Mouse (Mus musculus): Measurements from ENCODE around the gene Lhfpl5. TPM values are rescaled to one million over a fixed set of nuclear protein-coding genes. Genes with fewer than 3 reads are reported as not detected.

The Lhfpl5 gene
- polyA plus RNA-seq, 1 experiment, result 0.04 TPM

- H3K36me3 ChIP-seq (ENCODE audit: control insufficient read depth, insufficient read depth), result no peaks in the 10 kb centered on the region
- H3K4me3 ChIP-seq, result peak within 1 kb of the TSS; percentile 56
- H3K79me2 ChIP-seq (ENCODE audit: control insufficient read depth, insufficient read depth), result peaks cover 46% of the 10 kb centered on the region
- peak within 1 kb of the TSS; percentile 84 for H3ac ChIP-seq (ENCODE audit: control insufficient read depth, insufficient read length)
- TF ChIP-seq TCF3 (IDR thresholded peaks at IDR 0.05; ENCODE audit: insufficient read length, low read depth) (no peak), MYOD1 (IDR thresholded peaks at IDR 0.05; ENCODE audit: control insufficient read depth in 1 of 3, insufficient read length in 2 of 3, low read depth in 2 of 3) (peak in 2 of 3 experiments; percentile 68 to 77), MAX (IDR thresholded peaks at IDR 0.05; ENCODE audit: low read depth) (no peak), USF1 (IDR thresholded peaks at IDR 0.05; ENCODE audit: low read depth) (no peak), E2F4 (IDR thresholded peaks at IDR 0.05; ENCODE audit: insufficient read depth) (peak; percentile 15), REST (IDR thresholded peaks at IDR 0.05; ENCODE audit: insufficient read depth, insufficient read length) (no peak), POLR2AphosphoS2 (IDR thresholded peaks at IDR 0.05; ENCODE audit: insufficient read length, low read depth) (peak; percentile 90), POLR2A (IDR thresholded peaks at IDR 0.05; ENCODE audit: insufficient read length, low read depth) (peak; percentile 85), SRF (IDR thresholded peaks at IDR 0.05; ENCODE audit: control insufficient read depth, insufficient read length, low read depth) (no peak), TCF12 (IDR thresholded peaks at IDR 0.05; ENCODE audit: insufficient read depth, poor library complexity, severe bottlenecking) (no peak), MYOG (IDR thresholded peaks at IDR 0.05; ENCODE audit: control insufficient read depth in 1 of 3, insufficient read depth in 1 of 3, insufficient read length in 2 of 3, low read depth in 2 of 3) (peak in 2 of 3 experiments; percentile 32 to 60), CEBPB (IDR thresholded peaks at IDR 0.05; ENCODE audit: insufficient read depth, poor library complexity, severe bottlenecking) (no peak)
- peak within 1 kb of the TSS; percentile 98 for H3K4me2 ChIP-seq (ENCODE audit: low read depth)
- no peaks in the 10 kb centered on the region for H3K27me3 ChIP-seq (ENCODE audit: control insufficient read depth, insufficient read depth, insufficient read length)
Observed at GRCm38 (mm10) chr17:28622300-28622759, 46.9 kb downstream of the Lhfpl5 start, which contains the start of gene Srpk1. Gene Srpk1, minus strand, starts transcription at chr17:28622709.

GRCm38 (mm10) chr17:28624841-28625240 lies 49.4 kb downstream of the Lhfpl5 start:
- H3K4me3 ChIP-seq, result no peak overlapping the region
- peaks cover 21% of the 10 kb centered on the region for H3K79me2 ChIP-seq (ENCODE audit: control insufficient read depth, insufficient read depth)
- H3ac ChIP-seq (ENCODE audit: control insufficient read depth, insufficient read length), result no peak overlapping the region
- H3K36me3 ChIP-seq (ENCODE audit: control insufficient read depth, insufficient read depth), result no peaks in the 10 kb centered on the region
- no peak overlapping the region for H3K4me2 ChIP-seq (ENCODE audit: low read depth)
- TF ChIP-seq TCF3 (IDR thresholded peaks at IDR 0.05; ENCODE audit: insufficient read length, low read depth), result no peak
- H3K27me3 ChIP-seq (ENCODE audit: control insufficient read depth, insufficient read depth, insufficient read length), result no peaks in the 10 kb centered on the region

GRCm38 (mm10) chr17:28625327-28625726 lies 49.9 kb downstream of the Lhfpl5 start:
- Histone ChIP-seq H3K4me2 (ENCODE audit: low read depth) (no peak overlapping the region), H3K79me2 (ENCODE audit: control insufficient read depth, insufficient read depth) (peaks cover 16% of the 10 kb centered on the region), H3K36me3 (ENCODE audit: control insufficient read depth, insufficient read depth) (no peaks in the 10 kb centered on the region), H3ac (ENCODE audit: control insufficient read depth, insufficient read length) (no peak overlapping the region), H3K4me3 (no peak overlapping the region), H3K27me3 (ENCODE audit: control insufficient read depth, insufficient read depth, insufficient read length) (no peaks in the 10 kb centered on the region)
- TF ChIP-seq TCF3 (IDR thresholded peaks at IDR 0.05; ENCODE audit: insufficient read length, low read depth) (no peak), POLR2A (IDR thresholded peaks at IDR 0.05; ENCODE audit: insufficient read length, low read depth) (no peak), SRF (IDR thresholded peaks at IDR 0.05; ENCODE audit: control insufficient read depth, insufficient read length, low read depth) (no peak), MYOD1 (IDR thresholded peaks at IDR 0.05; ENCODE audit: control insufficient read depth in 1 of 3, insufficient read length in 2 of 3, low read depth in 2 of 3) (no peak), USF1 (IDR thresholded peaks at IDR 0.05; ENCODE audit: low read depth) (no peak), CEBPB (IDR thresholded peaks at IDR 0.05; ENCODE audit: insufficient read depth, poor library complexity, severe bottlenecking) (no peak), TCF12 (IDR thresholded peaks at IDR 0.05; ENCODE audit: insufficient read depth, poor library complexity, severe bottlenecking) (no peak), MAX (IDR thresholded peaks at IDR 0.05; ENCODE audit: low read depth) (no peak), POLR2AphosphoS2 (IDR thresholded peaks at IDR 0.05; ENCODE audit: insufficient read length, low read depth) (no peak), E2F4 (IDR thresholded peaks at IDR 0.05; ENCODE audit: insufficient read depth) (no peak), MYOG (IDR thresholded peaks at IDR 0.05; ENCODE audit: control insufficient read depth in 1 of 3, insufficient read depth in 1 of 3, insufficient read length in 2 of 3, low read depth in 2 of 3) (no peak), REST (IDR thresholded peaks at IDR 0.05; ENCODE audit: insufficient read depth, insufficient read length) (no peak)

DNA sequence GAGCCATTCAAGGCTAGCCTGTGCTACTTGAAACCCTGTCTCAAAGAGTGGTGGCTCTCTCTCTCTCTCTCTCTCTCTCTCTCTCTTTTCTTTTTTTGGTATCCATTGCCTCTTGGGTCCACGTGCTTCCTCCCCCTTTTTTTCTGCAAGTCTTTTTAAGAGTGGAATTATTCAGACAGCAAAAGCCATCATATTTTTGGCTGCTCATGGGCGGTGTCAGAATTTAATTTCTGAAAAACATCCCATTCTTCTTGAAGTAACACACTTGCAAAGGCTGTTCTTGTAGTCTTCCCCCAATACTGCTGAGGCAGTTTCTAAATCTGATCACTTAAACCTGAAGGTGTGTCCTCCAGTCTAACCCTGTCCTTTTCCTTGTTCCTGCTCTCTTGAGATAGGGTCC lies 51.5 kb downstream of the Lhfpl5 start:
- no peaks in the 10 kb centered on the region for H3K27me3 ChIP-seq (ENCODE audit: control insufficient read depth, insufficient read depth, insufficient read length)
- no peaks in the 10 kb centered on the region for H3K36me3 ChIP-seq (ENCODE audit: control insufficient read depth, insufficient read depth)
- H3K4me3 ChIP-seq, result no peak overlapping the region
- H3K4me2 ChIP-seq (ENCODE audit: low read depth), result no peak overlapping the region
- no peak overlapping the region for H3ac ChIP-seq (ENCODE audit: control insufficient read depth, insufficient read length)
- peaks cover under 1% of the 10 kb centered on the region for H3K79me2 ChIP-seq (ENCODE audit: control insufficient read depth, insufficient read depth)
- TF ChIP-seq USF1 (IDR thresholded peaks at IDR 0.05; ENCODE audit: low read depth) (no peak), MYOG (IDR thresholded peaks at IDR 0.05; ENCODE audit: control insufficient read depth in 1 of 3, insufficient read depth in 1 of 3, insufficient read length in 2 of 3, low read depth in 2 of 3) (no peak), SRF (IDR thresholded peaks at IDR 0.05; ENCODE audit: control insufficient read depth, insufficient read length, low read depth) (no peak), POLR2AphosphoS2 (IDR thresholded peaks at IDR 0.05; ENCODE audit: insufficient read length, low read depth) (no peak), TCF3 (IDR thresholded peaks at IDR 0.05; ENCODE audit: insufficient read length, low read depth) (no peak), REST (IDR thresholded peaks at IDR 0.05; ENCODE audit: insufficient read depth, insufficient read length) (no peak)

- Histone ChIP-seq H3K4me2 (ENCODE audit: low read depth) (no peak overlapping the region), H3K36me3 (ENCODE audit: control insufficient read depth, insufficient read depth) (no peaks in the 10 kb centered on the region), H3ac (ENCODE audit: control insufficient read depth, insufficient read length) (no peak overlapping the region), H3K27me3 (ENCODE audit: control insufficient read depth, insufficient read depth, insufficient read length) (peaks cover 12% of the 10 kb centered on the region), H3K79me2 (ENCODE audit: control insufficient read depth, insufficient read depth) (no peaks in the 10 kb centered on the region), H3K4me3 (no peak overlapping the region)
- TF ChIP-seq USF1 (IDR thresholded peaks at IDR 0.05; ENCODE audit: low read depth) (no peak), MAX (IDR thresholded peaks at IDR 0.05; ENCODE audit: low read depth) (no peak), TCF12 (IDR thresholded peaks at IDR 0.05; ENCODE audit: insufficient read depth, poor library complexity, severe bottlenecking) (no peak), MYOG (IDR thresholded peaks at IDR 0.05; ENCODE audit: control insufficient read depth in 1 of 3, insufficient read depth in 1 of 3, insufficient read length in 2 of 3, low read depth in 2 of 3) (no peak), MYOD1 (IDR thresholded peaks at IDR 0.05; ENCODE audit: control insufficient read depth in 1 of 3, insufficient read length in 2 of 3, low read depth in 2 of 3) (no peak), TCF3 (IDR thresholded peaks at IDR 0.05; ENCODE audit: insufficient read length, low read depth) (no peak)
Observed at GRCm38 (mm10) chr17:28628248-28629124, 53.0 kb downstream of the Lhfpl5 start.

Data from myocyte (in vitro differentiated cells).